Mouse (Mus musculus) midbrain, postnatal 0 days (tissue): ENCODE measurements around the gene Fank1. TPM values are rescaled to one million over a fixed set of nuclear protein-coding genes. Genes with fewer than 3 reads are reported as not detected.
A peak's percentile ranks its signal among the peaks of the same experiment; 100 is the strongest.

Experiments used
- ATAC-seq: fragments of 200-750 bp; cut with Nextera tagmentation; 2 replicates; pipeline ENCODE4 v1.8.0; 2017; ENCODE audit warnings: moderate number of reproducible peaks, mild to moderate bottlenecking, moderate TSS enrichment, moderate library complexity; ENCODE audit not compliant: low FRiP score
- DNase-seq: peaks from one replicate; pipeline ENCODE4 v3.0.0-alpha.2; 2015; ENCODE audit warnings: low spot score
- H3K27ac ChIP-seq: fragments of 300-500 bp; sonication (generic); 2 replicates; pipeline ENCODE4 v1.5.1; 2014; ENCODE audit warnings: low read depth, mild to moderate bottlenecking, low read length, mixed read lengths
- H3K27me3 ChIP-seq: fragments of 300-500 bp; sonication (generic); 2 replicates; pipeline ENCODE4 v1.6.1; 2014; ENCODE audit warnings: low read length, control low read depth, mixed read lengths; ENCODE audit not compliant: insufficient read depth
- H3K36me3 ChIP-seq: fragments of 300-500 bp; sonication (generic); 2 replicates; pipeline ENCODE4 v1.6.1; 2014; ENCODE audit warnings: low read length, control low read depth, mixed read lengths; ENCODE audit not compliant: insufficient read depth
- H3K4me1 ChIP-seq: fragments of 300-500 bp; sonication (generic); 2 replicates; pipeline ENCODE4 v1.6.1; 2014; ENCODE audit warnings: mild to moderate bottlenecking, control low read depth, antibody characterized with exemption, low read length, mixed read lengths; ENCODE audit not compliant: insufficient read depth
- H3K4me2 ChIP-seq: fragments of 300-500 bp; sonication (generic); 2 replicates; pipeline ENCODE4 v1.6.1; 2014; ENCODE audit warnings: low read depth, mild to moderate bottlenecking, low read length, mixed read lengths; ENCODE audit not compliant: poor library complexity, severe bottlenecking
- H3K4me3 ChIP-seq: fragments of 300-500 bp; sonication (generic); 2 replicates; pipeline ENCODE4 v1.5.1; 2014; ENCODE audit warnings: low read depth, mild to moderate bottlenecking, low read length, moderate library complexity
- H3K9ac ChIP-seq: fragments of 300-500 bp; sonication (generic); replicated peaks from 2 replicates; pipeline ENCODE4 v1.6.1; 2014; ENCODE audit warnings: mild to moderate bottlenecking, low read length, moderate library complexity, mixed read lengths; ENCODE audit not compliant: poor library complexity, severe bottlenecking
- H3K9me3 ChIP-seq: fragments of 300-500 bp; sonication (generic); 2 replicates; pipeline ENCODE4 v1.6.1; 2016; ENCODE audit warnings: low read length, control low read depth
- CTCF ChIP-seq: IDR thresholded peaks from 2 replicates; pipeline ENCODE4 v1.5.1; 2016; ENCODE audit warnings: antibody characterized with exemption, mild to moderate bottlenecking
- WGBS: fragments of 180-500 bp; shearing (Covaris S2); extraction: QIAGEN DNeasy Blood & Tissue Kit; methylation state at CpG from one replicate; pipeline ENCODE4 v1.1.7; 2014; 5-methylcytosine and 5-hydroxymethylcytosine counted together
- polyA plus RNA-seq: library from polyadenylated mRNA; unstranded; fragments of >200 nt; fragmentation: Nextera tagmentation; extraction: Ambion mirVana; gene quantifications from 2 replicates; pipeline ENCODE4 v1.2.1, GENCODE M21; 2015
- total RNA-seq: library from RNA; depleted of rRNA; stranded (reverse); fragments of >200 nt; gene quantifications from 2 replicates; pipeline ENCODE4 v1.2.3, GENCODE M21; 2014

Gene Fank1
- total and polyA plus RNA-seq, 2 experiments from 2014 or later = 3.0 to 8.7 TPM

- WGBS = 3% methylated on average over 35 of the region's 38 CpGs
- Histone ChIP-seq H3K36me3 (no peaks in the 10 kb centered on the region), H3K4me1 (0 out of 2 replicates have a peak, but pooled peaks cover 5% of the 10 kb centered on the region), H3K27ac (no peak overlapping the region), H3K4me2 (peak overlapping the region; percentile 88), H3K27me3 (no peaks in the 10 kb centered on the region), H3K4me3 (peak overlapping the region; percentile 93), H3K9me3 (no peaks in the 10 kb centered on the region), H3K9ac (peak overlapping the region; percentile 84)
- no peak for TF ChIP-seq CTCF
- ATAC-seq = peak; percentile 69
- no peak for DNase-seq
Observed at GRCm38 (mm10) chr7:133775796-133776625, 650 bp upstream of the Fank1 start.

- no peak overlapping the region for H3K27ac ChIP-seq
- H3K4me1 ChIP-seq = no peaks in the 10 kb centered on the region
- TF ChIP-seq CTCF = no peak
- ATAC-seq (no peak), DNase-seq (no peak)
- 67% methylated on average over 6 of the region's 6 CpGs for WGBS
- H3K9ac ChIP-seq = no peak overlapping the region
- H3K36me3 ChIP-seq = no peaks in the 10 kb centered on the region
- H3K27me3 ChIP-seq = no peaks in the 10 kb centered on the region
- no peak overlapping the region for H3K4me3 ChIP-seq
- H3K9me3 ChIP-seq = no peaks in the 10 kb centered on the region
- no peak overlapping the region for H3K4me2 ChIP-seq
Observed at GRCm38 (mm10) chr7:133781583-133781982, 4.9 kb downstream of the Fank1 start.

GRCm38 (mm10) chr7:133781991-133782390 lies 5.3 kb downstream of the Fank1 start:
- DNase-seq (no peak), ATAC-seq (no peak)
- Histone ChIP-seq H3K9me3 (no peaks in the 10 kb centered on the region), H3K9ac (no peak overlapping the region), H3K27me3 (no peaks in the 10 kb centered on the region), H3K4me2 (no peak overlapping the region), H3K4me3 (no peak overlapping the region), H3K27ac (no peak overlapping the region), H3K36me3 (no peaks in the 10 kb centered on the region), H3K4me1 (no peaks in the 10 kb centered on the region)
- TF ChIP-seq CTCF = no peak
- WGBS = 72% methylated on average over 6 of the region's 6 CpGs

- Histone ChIP-seq H3K36me3 (no peaks in the 10 kb centered on the region), H3K9me3 (no peaks in the 10 kb centered on the region), H3K9ac (no peak within 1 kb of the TSS), H3K27me3 (no peaks in the 10 kb centered on the region), H3K4me1 (no peaks in the 10 kb centered on the region), H3K4me3 (no peak within 1 kb of the TSS), H3K4me2 (no peak within 1 kb of the TSS), H3K27ac (no peak within 1 kb of the TSS)
- DNase-seq (peak; percentile 93), ATAC-seq (no peak)
- TF ChIP-seq CTCF = peak; percentile 75
- WGBS = 21% methylated on average over 18 of the region's 18 CpGs
Observed at GRCm38 (mm10) chr7:133782717-133783435, 6.2 kb downstream of the Fank1 start, which contains the start of gene Dhx32. Dhx32 (minus strand) TSS chr7:133782726.

- H3K4me2 ChIP-seq = no peak overlapping the region
- WGBS = 91% methylated on average over 6 of the region's 6 CpGs
- no peak for DNase-seq
- H3K27me3 ChIP-seq = no peaks in the 10 kb centered on the region
- H3K9me3 ChIP-seq = no peaks in the 10 kb centered on the region
- H3K4me3 ChIP-seq = no peak overlapping the region
- H3K36me3 ChIP-seq = no peaks in the 10 kb centered on the region
- no peaks in the 10 kb centered on the region for H3K4me1 ChIP-seq
- TF ChIP-seq CTCF = no peak
- no peak overlapping the region for H3K9ac ChIP-seq
- ATAC-seq = no peak
- no peak overlapping the region for H3K27ac ChIP-seq
Observed at GRCm38 (mm10) chr7:133787571-133787970, 10.9 kb downstream of the Fank1 start.

GRCm38 (mm10) chr7:133788147-133788546 lies 11.5 kb downstream of the Fank1 start:
- Histone ChIP-seq H3K27me3 (no peaks in the 10 kb centered on the region), H3K36me3 (no peaks in the 10 kb centered on the region), H3K4me3 (no peak overlapping the region), H3K9ac (no peak overlapping the region), H3K4me2 (no peak overlapping the region), H3K27ac (no peak overlapping the region), H3K4me1 (no peaks in the 10 kb centered on the region), H3K9me3 (no peaks in the 10 kb centered on the region)
- WGBS = 79% methylated on average over 3 of the region's 3 CpGs
- DNase-seq (no peak), ATAC-seq (no peak)
- TF ChIP-seq CTCF = no peak
